Mouse (Mus musculus) CD4-positive, CD25-positive, alpha-beta regulatory T cell, adult 2 months (primary cell): Measurements from ENCODE around the gene Fam120c.

Experiments
- DNase-seq: peaks from one replicate; pipeline ENCODE4 v3.0.0-alpha.2; 2012; ENCODE audit warnings: low read depth, low spot score

Gene Fam120c

DNA sequence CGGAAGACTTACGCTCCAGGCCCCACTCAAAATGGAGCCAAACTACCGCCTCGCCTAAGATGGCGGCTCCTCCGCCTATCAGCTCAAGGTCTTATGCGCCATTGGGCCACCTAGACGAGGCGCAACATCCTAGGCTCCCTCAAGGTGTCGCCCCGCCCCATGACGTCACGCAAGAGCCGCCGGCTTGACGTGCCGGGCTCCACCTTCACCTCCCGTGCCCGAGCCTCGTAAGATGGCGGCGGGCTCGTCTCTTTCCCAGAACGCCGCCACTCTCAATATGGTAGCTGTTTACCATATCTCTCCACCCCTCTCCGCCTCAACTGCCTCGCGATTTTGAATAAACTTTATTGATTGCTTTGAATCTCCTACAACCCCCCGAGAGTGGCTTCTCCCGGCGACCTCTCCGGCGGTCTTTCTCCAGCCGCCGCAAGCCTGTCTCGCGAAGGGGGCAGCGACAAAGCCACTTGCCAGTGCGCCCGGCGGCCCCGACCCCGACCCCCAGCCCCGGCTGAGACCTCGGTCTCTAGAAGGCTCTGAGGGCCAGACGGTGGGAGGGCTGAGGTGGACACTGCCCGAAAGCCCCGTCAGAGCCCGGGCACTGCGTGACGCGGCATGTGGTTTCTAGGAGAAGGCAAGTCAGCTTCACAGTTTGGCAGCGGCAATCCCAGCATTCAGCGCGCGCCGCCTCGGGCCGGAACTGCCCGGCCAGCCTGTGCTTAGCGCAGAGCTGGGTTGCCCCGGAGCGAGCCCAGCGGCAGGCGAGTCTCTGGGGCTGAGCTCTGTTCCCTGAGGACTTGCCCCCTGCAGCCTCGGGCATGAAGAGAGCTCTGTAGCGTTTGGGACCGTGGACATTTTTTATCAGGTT is 176.7 kb downstream of the Fam120c start, which contains the start of gene Phf8:
Phf8 (plus strand) TSS at position 215 of the 865 bp plus-strand sequence.
- peak; percentile 98 for DNase-seq
